Mouse (Mus musculus) liver, embryonic 14.5 days (tissue): Measurements from ENCODE around the gene Gjb6.

ENCODE experiments used
- CTCF ChIP-seq: IDR thresholded peaks from 2 replicates; pipeline ENCODE4 v1.5.1; 2016; ENCODE audit warnings: antibody characterized with exemption, low read depth, control low read depth
- EP300 ChIP-seq: IDR thresholded peaks from 2 replicates; pipeline ENCODE4 v1.6.1; 2016; ENCODE audit warnings: antibody characterized with exemption, low read depth

- TF ChIP-seq CTCF: no peak
- no peak for TF ChIP-seq EP300
These were observed 31.8 kb downstream of the Gjb6 start for GRCm38 (mm10) chr14:57101623-57102022.
